Mouse (Mus musculus) cerebral cortex, adult 2 months (tissue): ENCODE data around the gene Ints5.

ENCODE experiments used
- WGBS: fragments of 180-500 bp; shearing (Covaris S2); methylation state at CpG from one replicate; pipeline ENCODE4 v1.1.7; 2018; 5-methylcytosine and 5-hydroxymethylcytosine counted together

Ints5 gene

DNA sequence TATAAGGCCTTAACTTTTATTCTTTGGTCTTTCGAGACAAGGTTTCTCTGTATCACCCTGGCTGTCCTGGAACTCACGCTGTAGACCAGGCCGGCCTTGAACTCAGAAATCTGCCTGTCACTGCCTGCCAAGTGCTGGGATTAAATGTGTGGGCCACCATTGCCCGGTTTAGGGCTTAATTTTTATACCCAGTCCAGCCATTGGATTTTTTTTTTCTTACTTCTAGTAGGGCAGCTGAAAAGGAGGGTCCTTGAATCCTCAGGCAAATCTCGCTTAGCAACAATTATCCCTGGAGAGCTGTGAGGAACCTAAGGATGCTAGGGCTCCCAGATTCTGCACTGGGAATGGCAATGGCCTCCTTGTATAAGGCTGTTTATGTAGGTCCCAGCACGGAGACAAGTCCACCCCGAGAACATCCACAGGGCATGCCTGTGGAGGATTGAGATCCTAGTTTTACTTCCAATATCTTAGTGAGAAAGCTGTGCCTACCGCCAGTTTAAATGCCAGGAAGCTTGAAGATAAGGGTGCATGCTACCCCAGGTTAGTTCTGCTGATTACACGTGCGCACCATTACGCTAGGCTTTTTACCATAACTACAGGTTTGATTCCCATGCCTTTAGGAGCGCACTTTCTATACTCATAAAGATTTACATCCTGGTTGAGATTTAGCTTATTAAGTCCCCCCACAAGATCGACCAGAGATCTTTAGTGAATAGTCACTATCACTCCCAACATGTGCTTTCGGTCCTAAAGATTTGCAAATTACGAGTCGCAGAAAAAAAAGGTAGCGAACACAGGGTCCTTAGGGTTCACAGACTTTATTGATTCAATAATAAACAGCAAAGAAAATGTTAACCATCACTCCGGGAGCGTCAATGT is 5.0 kb upstream of the Ints5 start:
- WGBS, result 21% methylated on average over 19 of the region's 19 CpGs

DNA sequence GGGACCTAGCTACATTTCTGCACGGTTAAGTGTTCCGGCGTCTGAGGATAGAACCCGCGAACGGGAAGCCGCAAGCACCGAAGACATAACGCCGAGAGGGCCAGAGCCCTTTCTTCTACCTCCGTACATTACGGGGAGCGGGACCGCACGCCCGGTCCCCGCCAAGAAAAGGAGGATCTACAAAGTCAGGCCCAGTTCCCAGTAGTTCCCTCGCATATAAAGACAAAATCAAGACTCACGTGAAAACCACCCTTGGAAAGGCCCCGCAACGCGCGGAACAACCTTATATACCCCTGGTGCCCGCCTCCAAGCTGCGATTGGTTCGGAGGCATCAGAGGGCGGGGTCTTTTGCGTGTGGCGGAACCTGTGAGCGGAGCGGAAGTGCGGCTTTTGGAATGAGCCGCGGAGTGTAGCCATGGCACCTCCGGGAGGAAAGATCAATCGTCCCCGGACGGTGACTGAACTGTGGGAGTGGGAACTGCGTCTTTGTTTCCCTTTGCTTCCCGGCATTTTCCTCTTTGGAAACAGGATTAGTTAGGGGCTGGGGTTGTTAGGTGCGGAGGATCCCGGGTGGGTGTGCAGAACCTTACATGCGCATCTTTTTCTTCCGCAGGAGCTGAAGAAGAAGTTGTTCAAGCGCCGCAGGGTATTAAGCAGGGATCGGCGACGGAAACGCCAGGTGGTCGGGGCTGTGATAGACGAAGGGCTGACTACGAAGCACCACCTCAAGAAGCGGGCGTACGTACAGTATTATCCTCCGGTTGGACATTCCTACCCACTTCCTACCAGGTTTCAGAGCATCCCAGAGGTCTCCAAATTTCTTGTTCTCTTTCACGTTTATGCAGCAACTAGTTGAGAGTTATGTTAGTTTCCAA is 4.1 kb upstream of the Ints5 start, which contains the start of the genes 1810009A15Rik and Gm49416:
Gene 1810009A15Rik (plus strand): TSS at position 343 of the 875 bp plus-strand sequence.
Gene Gm49416 (plus strand): TSS at position 416 of the 875 bp plus-strand sequence.
- WGBS, result under 1% methylated on average over 58 of the region's 58 CpGs

DNA sequence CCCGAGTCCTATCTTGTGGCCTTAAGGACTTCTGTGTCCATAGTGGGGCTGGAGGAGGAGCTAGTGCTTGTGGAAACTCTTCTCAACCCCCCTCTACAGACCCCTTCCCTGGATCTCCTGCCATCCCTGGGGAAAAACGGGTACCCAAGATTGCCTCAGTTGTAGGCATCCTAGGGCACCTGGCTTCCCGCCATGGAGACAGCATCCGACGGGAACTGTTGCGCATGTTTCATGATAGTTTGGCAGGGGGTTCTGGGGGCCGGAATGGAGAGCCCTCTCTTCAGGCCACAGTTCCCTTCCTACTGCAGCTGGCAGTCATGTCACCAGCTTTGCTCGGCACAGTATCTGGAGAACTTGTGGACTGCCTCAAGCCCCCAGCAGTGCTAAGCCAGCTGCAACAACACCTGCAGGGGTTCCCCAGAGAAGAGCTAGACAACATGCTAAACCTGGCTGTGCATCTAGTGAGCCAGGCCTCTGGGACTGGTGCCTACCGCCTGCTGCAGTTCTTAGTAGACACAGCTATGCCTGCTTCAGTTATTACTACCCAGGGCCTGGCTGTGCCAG is 2.7 kb downstream of the Ints5 start:
- WGBS, result 79% methylated on average over 9 of the region's 9 CpGs

DNA sequence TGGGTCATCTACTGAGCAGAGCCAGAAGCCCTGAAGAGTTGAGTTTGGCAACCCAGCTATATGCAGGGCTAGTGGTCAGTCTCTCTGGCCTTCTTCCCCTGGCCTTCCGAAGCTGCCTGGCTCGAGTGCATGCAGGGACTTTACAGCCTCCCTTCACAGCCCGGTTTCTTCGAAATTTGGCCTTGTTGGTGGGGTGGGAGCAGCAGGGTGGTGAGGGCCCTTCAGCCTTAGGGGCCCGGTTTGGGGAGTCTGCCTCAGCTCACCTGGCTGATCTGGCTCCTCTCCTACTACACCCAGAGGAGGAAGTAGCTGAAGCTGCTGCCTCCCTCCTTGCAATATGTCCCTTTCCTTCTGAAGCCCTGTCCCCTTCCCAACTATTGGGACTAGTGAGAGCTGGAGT is 3.4 kb downstream of the Ints5 start:
- WGBS, result 88% methylated on average over 5 of the region's 5 CpGs

DNA sequence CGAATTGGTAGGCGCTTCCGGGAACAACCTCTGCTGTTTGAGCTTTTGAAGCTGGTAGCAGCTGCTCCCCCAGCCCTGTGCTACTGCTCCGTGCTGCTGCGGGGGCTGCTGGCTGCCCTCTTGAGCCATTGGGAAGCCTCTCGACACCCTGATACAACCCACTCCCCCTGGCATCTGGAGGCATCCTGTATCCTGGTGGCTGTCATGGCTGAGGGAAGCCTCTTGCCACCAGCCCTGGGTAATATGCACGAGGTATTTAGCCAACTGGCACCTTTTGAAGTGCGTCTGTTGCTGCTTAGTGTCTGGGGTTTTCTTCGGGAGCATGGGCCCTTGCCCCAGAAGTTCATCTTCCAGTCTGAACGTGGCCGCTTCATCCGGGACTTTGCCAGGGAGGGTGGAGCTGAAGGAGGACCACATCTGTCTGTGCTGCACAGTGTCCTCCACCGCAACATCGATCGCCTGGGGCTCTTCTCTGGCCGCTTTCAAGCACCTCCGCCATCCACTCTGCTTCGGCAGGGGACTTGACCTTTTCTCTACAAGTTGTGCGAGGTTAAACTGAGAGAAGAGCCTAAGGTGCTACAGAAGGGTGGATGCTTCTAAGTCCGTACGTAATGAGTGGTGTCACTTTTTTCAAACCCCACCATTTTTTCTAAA is 4.5 kb downstream of the Ints5 start:
- 16% methylated on average over 21 of the region's 21 CpGs for WGBS

DNA sequence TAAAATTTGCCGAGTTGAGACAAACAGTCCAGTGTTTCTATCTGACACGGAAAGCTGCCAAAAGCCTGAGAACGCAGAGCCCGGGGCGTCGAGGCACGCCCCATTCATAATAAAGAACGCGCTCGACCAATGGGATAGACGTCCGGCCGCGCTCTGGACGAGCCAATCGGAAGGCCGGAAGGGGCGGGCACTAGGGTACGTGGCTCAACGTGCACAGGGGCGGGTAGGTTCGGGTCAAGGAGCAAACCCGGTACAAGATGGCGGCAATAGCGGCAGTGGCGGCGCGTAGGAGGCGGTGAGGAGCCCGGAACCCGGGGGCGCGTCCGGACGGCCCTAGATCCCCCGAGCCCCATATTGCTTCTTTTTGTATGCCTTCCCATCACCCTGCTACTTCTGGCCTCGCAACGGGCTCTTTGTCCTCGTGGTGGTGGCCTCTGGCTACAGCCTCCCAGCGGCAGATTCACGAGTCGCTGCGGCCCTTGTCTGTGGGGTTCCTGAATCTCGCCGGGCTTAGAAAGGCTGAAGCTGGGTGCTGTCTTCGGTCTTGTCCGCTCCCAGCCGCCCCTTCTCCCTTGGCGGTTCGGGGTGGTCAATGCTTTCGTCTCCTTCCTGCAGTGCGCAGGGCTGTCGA is 5.2 kb downstream of the Ints5 start, which contains the start of gene Ganab:
Gene Ganab (plus strand): TSS at position 207 of the 631 bp plus-strand sequence.
- under 1% methylated on average over 53 of the region's 53 CpGs for WGBS

DNA sequence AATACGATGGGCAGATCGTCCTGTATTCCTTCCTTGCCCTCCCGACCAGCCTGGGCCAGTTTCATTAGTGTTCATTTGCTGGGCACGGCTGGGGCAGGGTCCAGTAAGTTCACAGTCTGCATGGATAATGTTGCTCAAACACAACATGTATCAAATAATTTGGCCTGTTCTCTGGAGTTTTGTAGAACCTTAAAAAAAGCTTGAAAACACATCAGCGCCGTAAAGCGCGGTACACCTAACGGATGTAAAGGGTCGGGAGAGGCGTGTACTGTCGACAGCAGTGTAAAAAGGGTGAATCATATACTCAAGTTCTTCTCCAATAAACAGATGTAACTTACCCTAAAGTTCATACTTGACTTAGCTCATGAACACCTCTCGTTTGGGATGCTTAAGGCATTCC is 5.8 kb downstream of the Ints5 start:
- 5% methylated on average over 13 of the region's 13 CpGs for WGBS

DNA sequence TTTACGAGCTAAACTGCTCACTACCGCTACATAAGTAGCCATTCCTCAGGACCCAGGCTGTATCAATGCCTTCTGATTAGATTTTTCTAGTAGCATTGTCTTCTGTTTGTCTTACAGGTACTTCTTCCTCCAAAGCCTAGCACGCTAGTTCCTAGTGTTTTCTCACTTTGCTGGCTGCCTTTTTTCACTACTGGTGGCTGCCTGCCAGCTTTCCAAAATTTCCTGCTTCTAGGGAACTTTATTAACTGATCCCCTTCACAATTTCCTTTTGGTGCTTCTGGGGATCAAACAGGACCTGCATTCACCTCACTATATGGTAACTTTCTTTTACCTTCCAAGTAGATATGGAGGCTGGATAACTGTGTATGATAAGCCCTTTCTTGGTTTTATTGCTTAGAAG is 6.3 kb downstream of the Ints5 start:
- WGBS, result 34% methylated on average over 3 of the region's 3 CpGs

DNA sequence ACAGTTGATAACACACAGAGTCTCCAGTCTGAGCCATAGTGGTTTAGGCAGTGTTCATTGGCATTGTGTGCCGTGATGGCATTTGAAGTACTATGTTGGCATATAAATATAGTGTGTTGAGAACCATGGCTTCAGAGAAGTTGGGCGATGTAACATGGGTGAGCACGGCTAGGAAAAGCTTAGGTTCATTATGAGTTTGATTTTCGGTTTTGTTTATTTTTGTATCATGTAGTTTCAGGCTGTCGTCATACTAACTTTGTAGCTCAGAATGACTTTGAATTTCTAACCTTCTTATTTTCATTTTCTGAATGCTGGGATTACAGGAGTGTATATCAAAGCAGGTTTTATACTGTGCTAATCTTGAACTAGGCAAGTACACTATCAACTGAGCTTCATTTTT is 10.6 kb downstream of the Ints5 start:
- 88% methylated on average over 5 of the region's 5 CpGs for WGBS

DNA sequence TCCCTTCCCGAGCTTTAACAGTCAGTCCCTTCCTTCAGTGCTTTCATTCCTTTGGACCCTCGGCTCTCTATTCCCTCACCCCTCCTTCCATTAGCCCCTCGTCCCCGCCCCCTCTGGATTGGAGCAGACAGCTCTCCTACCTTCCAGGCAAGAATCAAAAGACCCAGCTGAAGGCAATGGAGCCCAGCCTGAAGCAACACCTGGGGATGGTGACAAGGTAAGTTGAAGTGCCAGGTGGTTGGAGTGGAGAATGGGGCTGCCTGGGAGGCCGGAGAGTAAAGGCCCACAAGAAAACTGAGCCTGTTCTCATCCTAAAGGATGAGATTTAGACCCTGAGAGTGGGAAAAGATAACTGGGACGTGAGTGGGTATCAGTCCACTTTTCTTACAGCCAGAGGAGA is 15.7 kb downstream of the Ints5 start:
- 89% methylated on average over 6 of the region's 6 CpGs for WGBS

DNA sequence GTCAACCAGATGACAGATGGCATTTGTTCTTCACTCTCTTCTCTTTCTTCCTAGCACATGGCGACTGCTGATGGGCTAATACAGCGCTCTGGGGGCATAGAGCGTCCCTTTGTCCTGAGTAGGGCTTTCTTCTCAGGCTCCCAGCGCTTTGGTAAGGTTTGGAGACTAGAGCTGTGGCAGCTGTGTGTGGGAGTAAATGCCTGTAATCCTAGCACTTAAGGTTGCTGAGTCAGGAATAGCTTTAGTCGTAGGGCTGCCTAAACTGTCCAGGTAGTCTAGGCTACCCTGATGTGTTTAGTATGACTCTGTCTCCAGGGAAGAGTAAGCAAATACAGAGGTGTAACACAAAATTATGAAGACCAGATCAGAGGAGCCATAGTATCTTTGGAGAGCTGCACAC is 19.0 kb downstream of the Ints5 start:
- 44% methylated on average over 5 of the region's 5 CpGs for WGBS

DNA sequence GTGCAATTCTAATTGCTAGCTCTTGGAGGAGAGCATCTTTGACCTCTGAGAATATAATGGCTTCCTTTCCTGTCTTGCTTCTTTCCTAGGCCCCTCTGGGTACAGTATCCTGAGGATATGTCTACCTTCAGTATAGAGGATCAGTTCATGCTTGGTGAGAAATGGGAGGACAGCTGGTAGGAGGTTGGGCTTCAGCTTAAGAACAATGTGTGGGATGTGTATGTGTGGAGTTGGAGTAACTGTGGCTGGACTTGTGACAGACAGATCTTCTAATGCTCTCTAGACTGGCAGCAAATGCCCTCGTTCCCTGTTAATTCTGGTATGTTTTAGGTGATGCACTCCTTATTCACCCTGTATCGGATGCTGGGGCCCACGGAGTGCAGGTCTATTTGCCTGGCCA is 21.4 kb downstream of the Ints5 start:
- 72% methylated on average over 3 of the region's 3 CpGs for WGBS

DNA sequence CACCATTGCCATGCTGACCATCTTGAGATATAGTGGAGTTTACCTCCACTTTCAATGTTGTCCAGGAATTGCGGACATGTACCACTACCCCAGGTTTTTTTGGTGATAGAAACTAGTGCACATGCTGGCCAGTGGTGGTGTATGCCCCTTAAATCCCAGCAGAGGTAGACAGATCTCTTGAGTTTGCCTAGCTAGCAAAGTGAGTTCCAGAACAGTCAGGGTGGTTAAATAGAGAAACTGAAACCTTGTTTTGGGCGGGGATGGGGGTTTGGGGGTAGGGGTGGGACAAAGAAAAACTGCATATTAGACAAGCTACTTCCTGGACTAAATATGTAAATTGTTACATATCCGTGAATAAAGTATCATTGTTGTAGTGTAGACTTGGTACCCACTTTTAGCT is 26.2 kb downstream of the Ints5 start:
- WGBS, result 87% methylated on average over 3 of the region's 3 CpGs

DNA sequence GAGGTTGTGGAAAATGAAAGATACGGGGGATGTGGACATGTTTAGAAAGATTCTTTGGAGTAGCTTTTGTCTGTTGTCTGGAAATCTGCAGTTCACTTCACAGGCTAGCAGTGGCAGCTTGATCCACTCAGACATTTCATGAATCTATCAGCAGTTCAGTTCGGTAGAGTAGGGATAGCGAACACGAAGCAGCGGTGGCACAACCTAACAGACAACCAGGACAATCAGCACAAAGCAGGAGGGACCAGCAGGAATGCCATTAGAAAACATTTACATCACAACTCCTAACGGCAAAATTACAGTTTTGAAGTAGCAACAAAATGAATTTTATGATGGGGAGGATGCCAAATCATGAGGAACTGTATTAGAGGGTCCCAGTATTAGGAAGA is 26.9 kb downstream of the Ints5 start:
- WGBS, result 59% methylated on average over 6 of the region's 6 CpGs

DNA sequence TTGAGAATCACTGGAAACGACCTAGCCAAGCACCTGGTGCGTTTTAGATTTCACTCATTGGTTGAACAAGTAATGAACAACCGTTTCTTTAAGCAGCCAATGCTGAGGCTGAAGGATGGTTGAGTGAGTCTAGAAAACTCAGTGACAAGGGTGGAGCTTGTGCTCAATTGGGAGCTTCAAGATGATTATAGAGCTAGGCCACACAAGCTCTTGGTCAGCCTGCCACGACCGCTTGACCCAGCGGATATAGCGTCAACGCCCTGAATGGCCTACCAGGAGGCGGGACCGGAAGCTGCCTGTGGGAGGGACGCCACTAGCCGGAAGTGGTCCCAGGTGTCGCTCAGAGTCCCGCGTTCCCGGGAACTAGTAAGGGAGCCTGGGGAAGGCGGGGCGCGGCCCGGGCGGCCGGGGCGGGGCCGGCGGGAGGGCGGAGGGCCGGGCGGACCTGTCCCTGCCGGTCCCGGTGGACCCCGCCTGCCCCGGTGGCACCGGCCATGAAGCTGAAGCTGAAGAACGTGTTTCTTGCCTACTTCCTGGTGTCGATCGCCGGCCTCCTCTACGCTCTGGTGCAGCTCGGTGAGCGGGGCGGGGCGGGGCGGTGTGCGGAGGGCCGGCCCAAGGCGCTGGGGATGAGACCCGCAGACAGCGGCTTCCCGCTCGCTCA is 27.4 kb downstream of the Ints5 start, which contains the start of gene B3gat3:
Gene B3gat3 (plus strand): TSS at position 302 of the 664 bp plus-strand sequence.
- WGBS, result 1% methylated on average over 50 of the region's 50 CpGs

DNA sequence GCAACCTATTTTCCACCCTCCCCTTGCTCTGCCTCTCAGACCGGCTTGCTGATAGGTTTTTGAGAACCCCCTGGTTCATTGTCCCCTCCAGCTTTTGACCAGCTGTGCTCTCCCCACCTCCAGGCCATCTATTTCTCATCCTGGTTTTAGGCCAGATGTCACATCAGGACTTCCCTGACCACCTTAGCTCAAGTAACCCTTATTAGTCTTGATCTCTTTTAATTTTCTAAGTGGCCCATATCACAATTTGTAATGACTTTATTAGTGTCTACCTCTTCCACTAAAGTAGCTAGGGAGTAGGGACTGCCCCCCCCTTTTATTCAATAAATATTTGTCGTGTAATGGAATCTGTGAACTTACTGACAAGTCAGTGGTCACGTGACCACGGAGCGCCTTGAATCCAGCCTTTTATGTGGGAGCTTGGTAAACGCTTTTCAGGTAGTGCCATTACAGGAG is 28.1 kb downstream of the Ints5 start:
- under 1% methylated on average over 6 of the region's 6 CpGs for WGBS

DNA sequence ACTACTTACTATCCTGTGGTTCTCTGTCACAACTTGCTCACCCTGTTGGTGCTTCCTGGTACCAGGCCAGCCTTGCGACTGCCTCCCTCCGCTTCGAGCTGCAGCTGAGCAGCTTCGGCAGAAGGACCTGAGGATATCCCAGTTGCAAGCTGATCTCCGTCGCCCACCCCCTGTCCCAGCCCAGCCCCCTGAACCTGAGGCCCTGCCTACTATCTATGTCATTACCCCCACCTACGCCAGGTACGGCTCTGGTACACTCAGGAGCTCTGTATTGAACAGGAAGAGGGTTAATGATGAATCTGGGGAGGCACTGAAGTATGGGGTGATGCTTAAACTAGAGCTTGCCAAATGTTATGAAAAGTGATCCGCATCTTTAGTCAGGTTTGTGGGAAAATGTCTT is 28.9 kb downstream of the Ints5 start:
- WGBS, result 64% methylated on average over 9 of the region's 9 CpGs

DNA sequence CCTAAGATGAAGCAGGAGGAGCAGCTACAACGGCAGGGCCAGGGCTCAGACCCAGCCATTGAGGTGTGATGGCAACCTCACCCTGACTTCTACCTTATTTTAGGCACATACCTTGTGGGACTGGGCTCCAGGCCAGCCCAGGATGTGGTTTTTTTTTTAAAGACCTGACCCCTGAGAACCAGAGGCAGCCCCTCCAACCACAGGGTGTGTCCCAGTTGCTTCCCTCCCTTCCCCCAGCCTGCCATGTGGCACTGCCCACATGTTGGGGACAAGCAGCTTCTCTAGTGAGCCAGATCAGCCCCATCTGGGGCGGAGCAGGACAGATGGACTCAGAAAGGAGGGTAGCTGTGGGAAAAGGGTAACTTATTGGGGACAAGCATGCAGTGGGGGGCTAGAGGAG is 34.0 kb downstream of the Ints5 start:
- 74% methylated on average over 2 of the region's 2 CpGs for WGBS

DNA sequence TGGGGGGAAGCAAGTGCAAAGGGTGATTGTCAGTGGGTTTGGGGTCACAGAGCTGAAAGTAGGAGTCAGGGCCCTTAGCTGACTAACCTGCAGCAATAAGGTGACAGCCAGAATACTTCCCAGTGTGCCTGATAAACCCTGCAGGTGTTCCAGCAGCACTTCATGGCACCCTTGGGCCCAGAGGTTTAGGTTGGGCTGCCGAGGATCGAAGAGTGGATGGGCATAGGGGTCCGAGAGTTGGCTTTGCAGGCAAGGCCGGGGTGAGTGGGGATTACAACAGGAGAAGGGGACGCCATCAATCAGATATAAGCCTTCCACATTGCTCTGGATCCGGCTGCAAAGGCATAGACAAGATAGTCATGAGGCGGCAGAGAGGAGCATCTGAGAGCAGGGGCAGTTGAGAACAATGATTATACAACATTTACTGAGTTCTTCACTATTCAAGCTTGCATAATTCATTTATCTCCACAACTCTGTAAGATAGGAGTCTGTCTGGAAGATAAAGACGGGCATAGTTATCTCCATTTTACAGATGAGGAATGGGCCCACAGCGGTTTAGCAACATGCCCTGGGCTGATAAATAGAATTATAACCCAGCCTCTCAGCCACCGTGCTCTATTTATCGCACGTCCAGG is 35.2 kb downstream of the Ints5 start:
- 89% methylated on average over 12 of the region's 12 CpGs for WGBS

DNA sequence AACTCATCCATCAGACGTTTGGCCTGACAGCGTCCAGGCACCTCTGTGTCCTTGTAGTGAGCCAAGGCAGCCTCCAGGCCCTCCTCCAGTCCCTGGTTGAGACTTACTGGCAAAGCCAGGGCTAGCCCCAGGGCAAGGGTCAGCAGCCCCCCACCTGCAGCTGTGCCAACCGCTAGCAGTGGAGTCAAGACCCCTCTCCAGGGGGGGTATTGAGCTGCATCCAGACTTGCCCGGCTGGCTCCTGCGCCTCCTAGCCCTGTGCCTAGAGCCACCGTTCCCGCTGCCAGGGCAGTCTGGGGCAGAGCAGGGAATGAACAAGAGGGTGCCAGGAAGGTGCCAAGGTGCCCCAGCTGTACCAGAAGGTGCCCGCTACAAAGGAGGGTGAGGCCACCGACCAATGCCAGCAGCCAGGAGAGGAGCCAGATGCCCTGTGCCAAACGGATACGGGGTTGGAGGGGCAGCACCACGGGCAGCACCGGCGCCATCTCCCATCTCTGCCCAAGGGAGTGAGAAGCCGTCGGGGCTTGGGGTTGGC is 36.0 kb downstream of the Ints5 start:
- WGBS, result 30% methylated on average over 16 of the region's 16 CpGs
